Mouse (Mus musculus): ENCODE data around the gene Gxylt1.
A peak's percentile ranks its signal among the peaks of the same experiment; 100 is the strongest.
"Not testable (repeated sequence)": the region's sequence is repeated elsewhere in the genome, so short reads cannot be mapped to it uniquely, and the experiment has no call there.

Gene Gxylt1

DNA sequence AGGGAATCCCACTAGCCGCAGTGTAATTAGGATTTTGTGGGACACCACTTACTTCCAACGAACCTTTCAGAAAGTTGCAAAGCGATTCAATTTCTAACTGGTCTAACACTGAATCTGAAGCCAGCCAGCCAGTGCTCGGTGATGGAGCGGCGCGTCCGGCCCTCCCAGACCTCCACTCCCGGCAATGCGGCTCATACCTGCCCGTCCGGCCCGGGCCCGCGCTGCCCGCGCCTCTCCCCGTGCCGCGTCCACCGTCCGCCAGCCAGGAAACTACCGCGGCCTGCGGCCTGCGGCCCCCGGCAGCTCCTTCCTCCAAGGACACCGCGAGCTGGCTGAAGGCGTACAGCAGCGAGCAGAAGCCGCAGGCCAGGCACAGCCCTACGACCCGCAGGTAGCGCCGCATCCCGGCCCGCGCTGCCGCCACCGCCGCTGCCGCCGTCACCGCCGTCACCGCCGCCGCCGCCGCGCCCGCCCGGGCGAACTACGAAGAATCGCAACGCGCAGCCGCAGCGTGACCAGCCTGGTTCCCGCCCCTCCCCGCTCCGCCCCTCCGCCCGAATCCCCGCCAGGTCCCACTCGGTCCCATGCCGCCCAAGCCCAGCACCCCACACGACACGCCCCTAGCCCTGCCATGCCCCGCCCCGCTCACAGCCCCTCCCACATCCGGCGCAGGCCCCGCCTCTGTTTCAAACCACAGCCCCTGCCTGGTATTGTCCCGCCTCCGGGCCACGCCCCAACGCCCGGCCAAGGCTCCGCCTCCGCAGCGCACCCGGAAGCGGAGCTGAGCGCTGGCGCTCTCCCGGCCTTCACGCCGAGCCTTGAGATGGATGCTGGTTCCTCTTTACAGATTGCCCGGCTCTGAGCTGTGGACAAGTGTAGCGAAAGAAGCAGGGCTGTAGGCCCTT is at the start of gene Gxylt1:
Gene Gxylt1, minus strand, starts transcription at position 501 of the 905 bp plus-strand sequence.
- DNase-seq (ENCODE audit: extremely low spot score, low spot score): peak; percentile 100

DNA sequence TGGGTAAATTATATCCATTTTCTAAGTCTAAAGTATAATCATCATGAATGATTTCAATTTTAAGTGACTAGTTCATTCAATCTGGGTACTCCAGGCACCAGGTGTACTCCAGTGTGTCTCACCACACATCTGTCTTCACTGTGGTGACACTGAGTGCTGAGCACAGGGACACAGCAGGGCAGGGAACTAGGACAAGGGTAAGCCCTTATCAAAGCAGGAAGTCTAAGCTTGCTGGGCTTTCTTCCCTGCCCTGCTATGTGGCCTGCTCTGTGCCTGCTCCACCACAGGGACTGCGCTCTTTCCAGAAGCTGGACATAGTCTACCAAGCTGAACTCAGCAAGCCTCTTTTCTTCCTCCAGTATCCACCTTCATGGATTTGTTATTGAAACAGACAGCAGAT is 43.8 kb upstream of the Gxylt1 start:
- no peak for DNase-seq (ENCODE audit: extremely low spot score, low spot score)

DNA sequence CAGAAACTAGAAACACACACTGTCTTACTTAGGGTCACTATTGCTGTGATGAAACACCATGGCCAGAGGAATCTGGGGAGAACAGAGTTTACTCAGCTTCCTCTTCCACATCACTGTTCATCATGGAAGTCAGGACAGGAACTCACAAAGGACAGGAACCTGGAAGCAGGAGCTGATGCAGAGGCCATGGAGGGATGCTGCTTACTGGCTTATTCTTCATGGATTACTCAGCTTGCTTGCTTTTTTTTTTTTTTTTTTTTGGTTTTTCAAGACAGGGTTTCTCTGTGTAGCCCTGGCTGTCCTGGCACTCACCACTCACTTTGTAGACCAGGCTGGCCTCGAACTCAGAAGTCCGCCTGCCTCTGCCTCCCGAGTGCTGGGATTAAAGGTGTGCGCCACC is 35.3 kb upstream of the Gxylt1 start:
- not testable (repeated sequence) for DNase-seq (ENCODE audit: extremely low spot score, low spot score)

DNA sequence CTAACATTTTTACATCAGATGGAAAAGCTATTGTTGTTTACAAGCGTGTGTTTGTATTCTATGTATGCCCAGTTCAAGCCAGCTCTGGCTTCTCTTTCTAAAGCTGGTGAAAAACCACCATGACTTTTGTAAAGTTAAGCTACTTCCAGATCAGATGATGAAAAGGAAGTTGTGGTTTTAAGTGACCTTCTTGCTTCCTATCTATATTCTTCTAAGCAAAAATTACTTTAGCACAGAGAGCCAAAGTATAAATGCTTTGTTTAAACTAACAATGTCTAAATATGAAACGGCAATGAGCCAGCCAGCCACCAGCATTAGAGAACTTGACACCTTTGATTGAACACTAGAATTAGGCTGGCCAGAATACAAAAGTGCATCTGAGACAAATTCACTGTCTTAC is 23.2 kb upstream of the Gxylt1 start:
- no peak for DNase-seq (ENCODE audit: extremely low spot score, low spot score)

DNA sequence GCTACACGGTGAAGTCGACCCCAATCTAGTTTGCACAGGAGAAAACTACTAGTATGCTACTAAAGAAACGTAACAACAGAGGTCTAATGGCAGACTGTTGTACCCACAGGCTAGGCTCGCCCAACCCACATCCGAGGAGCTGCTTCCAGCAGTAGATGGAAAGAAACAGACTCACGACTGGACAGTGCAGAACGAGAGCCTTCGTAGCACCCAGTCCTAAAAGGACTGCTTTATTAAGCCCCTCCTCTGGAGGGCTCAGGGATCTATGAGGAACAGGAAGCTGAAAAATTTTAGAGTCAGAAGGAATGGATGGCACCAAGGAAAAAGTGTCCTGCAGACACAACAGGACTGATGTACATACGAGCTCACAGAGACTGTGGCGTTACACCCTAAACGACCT is 19.5 kb upstream of the Gxylt1 start:
- DNase-seq (ENCODE audit: extremely low spot score, low spot score): no peak

DNA sequence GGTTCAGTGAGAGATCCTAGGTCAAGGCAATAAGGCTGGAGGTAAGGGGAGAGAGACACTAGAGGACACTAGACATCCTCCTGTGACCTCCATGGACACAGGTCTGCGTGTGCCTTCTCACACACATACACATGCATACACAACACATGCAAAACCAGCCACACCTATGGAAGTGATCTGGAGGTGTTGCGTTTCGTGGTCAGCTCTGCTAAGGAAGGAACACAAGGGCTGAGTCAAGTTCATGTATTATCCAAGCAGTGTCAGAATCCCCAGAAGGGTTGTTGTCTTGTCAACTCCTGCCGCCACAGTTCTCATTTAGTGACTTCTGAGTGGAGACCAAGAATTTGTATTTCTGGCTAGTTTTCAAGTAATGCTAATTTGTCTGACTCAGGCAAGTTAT is 13.3 kb upstream of the Gxylt1 start:
- DNase-seq (ENCODE audit: extremely low spot score, low spot score): no peak

DNA sequence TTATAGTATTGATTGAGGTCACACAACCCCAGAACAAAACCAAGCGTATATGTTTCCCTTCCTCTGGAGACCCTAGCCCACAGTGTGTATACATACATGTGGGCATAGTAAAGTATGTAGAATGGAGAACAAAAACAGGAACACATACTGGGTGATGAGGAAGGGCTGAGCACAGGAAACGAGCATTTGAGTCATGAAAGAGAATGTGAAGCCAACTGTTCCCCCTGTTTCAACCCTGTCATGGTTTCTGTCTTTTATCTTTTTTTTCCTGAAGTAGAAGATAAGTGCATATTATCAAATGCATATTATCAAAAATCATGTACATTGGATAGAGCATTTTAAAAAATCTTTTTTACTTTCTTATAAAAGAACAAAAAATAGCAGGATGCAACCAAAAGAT is 12.6 kb upstream of the Gxylt1 start:
- no peak for DNase-seq (ENCODE audit: extremely low spot score, low spot score)

DNA sequence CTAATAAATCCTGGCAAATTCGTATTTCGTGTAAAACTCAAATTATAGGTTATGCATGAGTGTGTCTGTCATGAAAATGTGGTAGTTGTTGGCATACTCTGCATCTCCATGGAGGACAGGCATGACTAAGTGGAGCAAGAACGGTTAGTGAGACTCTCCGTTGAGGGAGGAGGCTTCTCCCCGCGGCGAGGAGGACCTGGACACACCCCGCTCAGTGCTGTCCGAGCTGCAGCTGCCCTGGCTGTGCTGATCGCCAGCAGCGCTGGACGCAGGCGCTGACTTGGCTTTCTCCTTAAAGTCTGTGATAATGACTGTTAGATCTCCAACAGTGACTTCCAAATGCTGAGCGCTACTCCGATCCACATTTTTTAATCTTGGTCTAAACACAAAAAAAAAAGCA is 10.3 kb upstream of the Gxylt1 start:
- no peak for DNase-seq (ENCODE audit: extremely low spot score, low spot score)

DNA sequence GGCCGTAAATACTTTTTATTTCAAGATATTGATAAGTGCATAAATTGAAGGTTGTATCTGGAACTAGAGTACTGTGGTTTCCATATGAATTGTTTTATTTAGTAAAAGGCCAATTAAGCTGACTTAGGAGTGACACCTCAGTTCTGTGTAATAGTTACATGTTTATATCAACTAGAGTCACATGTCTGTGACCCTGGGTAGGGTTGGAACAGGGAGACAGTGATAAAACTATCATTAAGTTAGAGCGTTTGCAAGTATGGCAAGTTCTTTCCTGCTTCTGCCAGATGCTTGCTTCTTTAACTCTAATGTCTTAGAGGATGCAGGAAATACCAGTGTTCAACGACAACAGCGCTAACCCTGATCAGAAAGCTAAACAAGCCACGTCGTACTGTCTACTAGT is 9.3 kb upstream of the Gxylt1 start:
- no peak for DNase-seq (ENCODE audit: extremely low spot score, low spot score)

DNA sequence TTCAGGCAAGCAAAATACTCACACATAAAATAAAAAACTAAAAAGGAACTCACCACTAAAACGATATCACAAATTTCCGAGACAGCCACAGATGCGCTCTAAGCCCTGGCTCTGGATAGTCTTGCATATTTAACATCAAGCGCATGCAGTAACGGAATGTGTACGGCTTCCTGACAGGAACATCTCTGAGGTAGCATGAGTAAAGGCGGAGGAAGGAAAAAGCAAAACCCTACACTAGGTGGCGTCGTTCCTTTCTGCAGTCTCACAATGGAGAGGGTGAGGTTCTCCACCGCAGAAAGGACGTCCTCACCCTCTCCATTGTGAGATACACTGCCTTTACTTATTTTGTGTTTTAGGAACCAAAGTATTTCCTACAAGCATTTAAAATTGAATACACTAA is 8.4 kb upstream of the Gxylt1 start:
- no peak for DNase-seq (ENCODE audit: extremely low spot score, low spot score)

DNA sequence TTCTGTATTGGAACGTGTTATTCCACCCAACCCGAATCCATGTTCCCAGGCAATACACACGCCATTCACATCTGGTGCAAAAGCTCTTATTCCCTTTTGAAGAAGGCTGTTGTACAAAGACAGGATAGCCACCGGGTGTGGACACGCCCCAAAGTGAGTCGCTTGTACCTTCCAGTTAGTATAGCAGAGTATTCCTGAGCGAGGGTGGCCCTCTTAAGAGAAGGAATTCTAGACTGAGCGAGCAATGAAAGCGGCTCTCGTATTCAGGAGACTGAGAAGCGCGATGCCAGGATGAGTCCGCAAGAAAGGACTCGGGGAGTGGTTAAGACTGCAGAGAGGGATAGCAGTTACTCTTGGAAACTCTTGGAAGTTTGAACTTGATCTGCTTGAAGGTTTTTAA is 1.3 kb upstream of the Gxylt1 start:
- DNase-seq (ENCODE audit: extremely low spot score, low spot score): peak; percentile 27

DNA sequence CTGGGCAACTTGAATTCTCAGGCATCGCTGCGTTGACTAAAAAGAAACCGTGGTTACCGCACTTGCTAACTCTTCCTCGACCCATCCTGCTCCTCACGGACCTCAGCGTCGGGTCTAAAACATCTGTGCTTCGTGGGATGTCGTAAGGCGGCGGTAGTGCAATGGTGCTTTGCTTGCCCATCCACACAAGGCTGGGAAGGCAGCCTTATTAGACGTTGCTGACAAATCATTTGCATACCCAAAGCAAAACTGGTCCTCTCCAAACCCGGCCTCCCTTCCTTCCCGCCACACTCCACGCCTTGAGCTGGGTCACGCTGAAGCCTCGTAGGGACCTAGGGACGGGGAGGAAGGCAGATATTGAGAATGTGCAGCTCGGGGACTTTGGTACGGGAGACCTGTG is 644 bp upstream of the Gxylt1 start:
- DNase-seq (ENCODE audit: extremely low spot score, low spot score): no peak

DNA sequence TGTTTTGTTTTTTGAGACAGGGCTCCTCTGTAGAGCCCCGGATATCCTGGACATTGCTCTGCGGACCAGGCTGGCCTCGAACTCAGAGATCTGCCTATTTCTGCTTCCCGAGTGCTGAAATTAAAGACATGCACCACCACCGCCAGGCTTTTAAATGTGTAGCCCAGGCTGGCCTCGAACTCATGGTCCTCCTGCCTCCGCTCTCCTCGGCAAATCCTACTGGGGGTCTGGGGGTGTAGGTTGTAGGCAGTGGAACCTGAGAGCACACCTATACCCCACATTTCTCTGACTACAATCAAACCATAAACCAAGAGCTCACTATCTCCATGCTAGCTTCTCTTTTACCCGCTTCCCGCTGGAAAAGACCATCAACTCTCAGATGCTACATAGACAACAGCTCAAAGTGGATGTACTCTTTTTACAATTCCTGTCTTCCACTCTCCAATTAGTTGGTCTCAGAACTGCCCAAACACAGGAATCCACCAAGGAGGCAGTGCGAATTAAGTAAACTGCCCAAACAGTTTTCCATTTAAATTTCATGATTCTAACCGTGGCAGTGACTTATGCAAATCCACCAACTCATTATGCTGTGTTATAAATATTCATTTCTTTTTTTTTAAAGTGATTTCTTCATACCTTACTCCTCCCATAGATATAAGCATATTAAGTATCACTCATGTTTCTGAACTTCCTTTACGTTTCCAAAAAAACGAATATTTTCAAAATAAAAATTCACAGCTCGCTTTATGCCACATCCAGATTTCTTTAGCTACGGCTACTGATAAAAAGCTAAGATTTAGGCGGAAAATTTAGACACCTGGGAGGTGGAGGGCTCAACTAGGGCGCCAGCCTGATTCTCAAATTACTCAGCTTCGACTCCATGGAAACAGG is 946 bp downstream of the Gxylt1 start:
- DNase-seq (ENCODE audit: extremely low spot score, low spot score): no peak

DNA sequence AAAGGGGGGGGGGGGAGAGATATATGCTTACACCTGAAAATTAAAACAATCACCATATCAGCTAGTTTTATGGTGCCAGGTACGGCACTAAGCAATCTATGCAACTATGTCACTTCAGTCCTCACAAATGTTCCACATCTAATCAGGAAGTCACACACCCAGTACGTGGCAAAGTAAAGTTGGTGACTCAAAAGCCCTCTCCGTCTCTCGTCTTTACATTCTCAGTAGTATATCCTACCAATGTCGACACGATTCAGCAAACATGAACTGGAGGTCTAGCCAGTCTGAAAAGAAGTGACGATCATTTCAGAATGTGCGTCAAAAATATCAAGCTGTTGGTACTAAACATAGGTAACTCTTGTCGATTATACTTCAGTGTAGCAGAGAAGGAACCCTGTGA is 2.0 kb downstream of the Gxylt1 start:
- no peak for DNase-seq (ENCODE audit: extremely low spot score, low spot score)

DNA sequence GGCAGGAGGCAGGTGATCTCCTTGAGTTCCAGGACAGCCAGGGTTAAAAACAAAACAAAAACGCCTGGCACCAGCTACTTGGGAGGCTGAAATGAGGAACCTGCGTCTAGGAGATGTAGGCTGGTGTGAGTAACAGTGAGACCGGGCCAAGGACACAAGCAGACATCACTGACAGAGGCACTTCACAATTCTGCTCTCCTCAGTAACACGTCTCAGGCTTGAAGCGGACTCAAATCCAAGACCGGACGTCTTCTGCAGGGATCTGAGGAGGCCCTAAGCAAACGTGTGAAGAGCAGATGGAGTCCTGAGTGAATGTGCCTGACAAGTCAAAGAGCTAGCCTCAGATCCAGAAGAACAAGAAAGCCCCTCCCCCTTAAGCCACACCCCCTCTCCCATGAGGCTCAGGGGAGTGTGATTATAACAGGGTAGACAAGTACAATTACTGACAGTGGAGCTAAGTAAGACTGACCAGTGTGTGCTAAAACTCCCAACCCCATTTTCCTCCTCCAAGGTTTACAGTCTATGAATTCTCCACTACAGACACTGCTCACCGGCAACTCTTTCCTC is 4.6 kb downstream of the Gxylt1 start:
- no peak for DNase-seq (ENCODE audit: extremely low spot score, low spot score)

DNA sequence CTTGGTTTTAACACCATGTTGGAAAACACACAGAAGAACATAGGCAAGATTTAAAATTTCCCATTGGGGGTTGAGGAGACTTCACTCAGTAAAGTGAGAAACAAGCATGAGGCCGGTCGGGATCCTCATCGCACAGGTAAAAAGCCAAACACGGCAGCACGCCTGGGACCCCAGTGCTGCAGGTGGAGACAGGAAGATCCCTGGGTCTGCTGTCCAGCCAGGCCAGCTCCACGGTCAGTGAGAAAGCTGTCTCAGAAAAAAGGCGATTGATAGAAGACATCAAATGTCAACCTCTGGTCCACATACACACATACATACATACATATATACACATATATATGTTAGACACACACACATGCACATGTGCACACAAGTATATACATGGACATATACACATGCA is 5.4 kb downstream of the Gxylt1 start:
- no peak for DNase-seq (ENCODE audit: extremely low spot score, low spot score)

DNA sequence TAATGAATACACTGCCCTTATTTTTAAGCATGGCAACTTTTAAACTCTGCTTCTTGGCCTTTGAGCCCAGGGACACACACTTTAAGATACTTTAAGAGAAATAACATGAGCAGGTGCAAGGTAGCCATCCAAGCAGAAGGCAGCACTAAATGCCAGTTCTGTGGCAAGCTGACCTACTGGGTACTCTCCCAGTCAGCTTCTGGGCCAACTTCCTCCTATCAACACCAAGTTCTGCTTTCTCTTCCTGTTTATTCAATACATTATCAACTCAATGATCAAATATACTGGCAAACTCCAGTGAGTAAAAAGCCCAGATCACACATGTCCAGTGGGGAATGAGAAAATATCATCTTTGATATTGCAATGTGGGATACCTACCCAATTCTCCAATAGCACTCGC is 7.0 kb downstream of the Gxylt1 start:
- no peak for DNase-seq (ENCODE audit: extremely low spot score, low spot score)

DNA sequence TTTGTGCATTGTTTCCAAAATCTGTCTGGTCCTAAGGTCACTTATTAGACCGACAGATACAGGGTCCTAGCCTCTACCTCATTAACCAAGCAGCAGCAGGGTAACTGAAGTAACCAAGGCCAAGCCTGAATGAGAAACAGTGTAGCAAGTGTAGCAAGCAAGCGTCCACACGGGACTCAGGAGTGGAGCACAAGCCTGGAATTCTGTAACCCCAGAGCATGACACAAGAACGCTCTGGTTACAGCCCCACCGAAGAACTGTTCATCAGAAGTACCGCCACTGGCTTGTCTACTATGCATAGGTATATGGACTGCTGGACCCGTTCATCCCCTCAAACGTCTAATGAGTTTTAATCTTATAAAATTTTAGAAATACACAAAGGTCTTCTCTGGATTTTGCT is 7.5 kb downstream of the Gxylt1 start:
- DNase-seq (ENCODE audit: extremely low spot score, low spot score): no peak

DNA sequence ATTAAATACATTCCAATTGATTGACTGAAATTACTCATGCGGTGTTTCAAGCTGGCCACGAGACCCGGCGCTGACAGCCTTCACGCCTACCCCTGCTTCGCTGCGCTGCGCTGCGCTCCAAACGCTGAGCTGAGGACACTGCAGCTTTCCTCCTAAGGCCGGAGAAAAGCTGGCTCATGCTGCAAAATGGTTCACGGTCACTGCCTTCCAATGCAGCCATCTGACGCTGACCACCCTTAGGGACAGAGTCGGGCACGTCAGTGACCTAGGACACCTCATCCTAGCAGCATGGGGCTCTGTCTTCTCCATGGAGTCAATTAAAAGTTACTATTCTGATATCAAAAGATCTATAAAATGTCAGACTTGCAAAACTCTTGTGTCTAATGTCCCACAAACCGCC is 8.6 kb downstream of the Gxylt1 start:
- no peak for DNase-seq (ENCODE audit: extremely low spot score, low spot score)

DNA sequence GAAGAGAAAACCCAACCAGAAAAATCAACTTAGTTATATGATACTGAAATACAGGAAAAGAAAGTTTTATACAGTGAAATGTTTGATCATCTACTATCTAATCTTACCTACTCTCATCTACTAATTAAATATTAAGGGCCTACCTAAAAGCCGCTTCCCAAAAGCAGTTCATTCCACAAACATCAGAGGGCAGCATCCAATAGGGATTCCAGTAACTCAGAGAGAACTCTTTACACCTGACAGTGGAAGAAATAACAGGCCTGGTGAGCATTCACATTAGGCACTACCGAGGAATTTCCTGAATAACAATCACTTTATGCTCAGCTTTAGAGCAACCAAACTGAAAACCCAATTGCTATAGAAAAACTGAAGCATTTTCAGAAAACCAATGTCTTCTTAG is 9.3 kb downstream of the Gxylt1 start:
- no peak for DNase-seq (ENCODE audit: extremely low spot score, low spot score)

DNA sequence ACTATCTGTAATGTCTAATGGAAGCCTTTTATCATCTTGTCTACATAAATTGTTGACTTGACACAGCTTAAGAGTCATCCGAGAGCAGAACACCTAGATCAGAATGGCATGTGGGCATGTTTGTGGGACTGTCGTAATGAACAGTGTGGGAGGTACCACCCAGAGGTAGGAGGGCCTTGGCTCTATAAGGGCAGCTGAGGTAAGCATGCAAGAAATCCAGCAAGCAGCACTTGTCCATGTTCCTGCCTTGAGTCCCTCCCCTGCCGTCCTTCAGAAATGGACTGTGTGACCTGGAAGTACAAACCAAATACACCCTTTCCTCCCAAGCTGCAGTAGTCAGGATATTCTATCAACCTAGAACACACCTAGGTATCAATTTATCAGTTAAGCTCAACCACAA is 9.7 kb downstream of the Gxylt1 start:
- DNase-seq (ENCODE audit: extremely low spot score, low spot score): no peak

DNA sequence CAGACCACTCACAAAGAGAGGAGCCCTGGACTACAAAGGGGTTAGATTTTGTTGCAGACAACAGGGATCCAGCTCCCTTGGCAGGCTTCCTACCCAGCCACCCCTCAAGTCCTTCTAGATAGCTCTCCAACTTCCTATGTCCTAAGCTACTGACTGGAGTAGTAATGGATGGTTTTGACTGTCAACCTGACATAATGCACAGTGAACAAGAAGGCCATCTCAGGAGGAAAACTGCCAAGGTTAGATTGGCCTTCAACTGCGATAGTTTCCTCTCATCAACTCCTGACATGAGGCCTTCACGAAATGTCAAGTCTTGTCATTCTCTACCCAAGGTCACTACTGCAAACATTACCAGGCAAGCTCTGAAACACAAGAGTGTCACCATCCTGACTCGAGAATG is 10.8 kb downstream of the Gxylt1 start:
- DNase-seq (ENCODE audit: extremely low spot score, low spot score): no peak
